Mouse (Mus musculus): ENCODE data around the gene Tanc1. TPM values are rescaled to one million over a fixed set of nuclear protein-coding genes. Genes with fewer than 3 reads are reported as not detected.

The Tanc1 gene
- total and polyA plus RNA-seq, 2 experiments from 2014 or later = 2.7 to 7.3 TPM

GRCm38 (mm10) chr2:59608958-59609357 lies 2.9 kb upstream of the Tanc1 start:
- H3K4me2 ChIP-seq (ENCODE audit: low read depth, low read length, poor library complexity, severe bottlenecking) = no peak overlapping the region
- no peaks in the 10 kb centered on the region for H3K36me3 ChIP-seq (ENCODE audit: insufficient read depth, low read length)
- H3K27me3 ChIP-seq (ENCODE audit: insufficient read depth, low read length) = peaks cover 6% of the 10 kb centered on the region; the same call in 1 of the 2 replicates
- no peaks in the 10 kb centered on the region for H3K9me3 ChIP-seq (ENCODE audit: low read length)
- no peak overlapping the region for H3K27ac ChIP-seq (ENCODE audit: low read depth, low read length)
- no peak for TF ChIP-seq CTCF (IDR thresholded peaks at IDR 0.05)
- ATAC-seq (ENCODE audit: low FRiP score) = no peak
- peaks cover 12% of the 10 kb centered on the region; the same call in 1 of the 2 replicates for H3K4me1 ChIP-seq (ENCODE audit: insufficient read depth, low read length)
- no peak for DNase-seq (ENCODE audit: low spot score)
- no peak overlapping the region for H3K4me3 ChIP-seq (ENCODE audit: low read depth, low read length)
- H3K9ac ChIP-seq (replicated peaks; ENCODE audit: low read length, poor library complexity, severe bottlenecking) = no peak overlapping the region
- WGBS = 79% methylated on average over 5 of the region's 5 CpGs

DNA sequence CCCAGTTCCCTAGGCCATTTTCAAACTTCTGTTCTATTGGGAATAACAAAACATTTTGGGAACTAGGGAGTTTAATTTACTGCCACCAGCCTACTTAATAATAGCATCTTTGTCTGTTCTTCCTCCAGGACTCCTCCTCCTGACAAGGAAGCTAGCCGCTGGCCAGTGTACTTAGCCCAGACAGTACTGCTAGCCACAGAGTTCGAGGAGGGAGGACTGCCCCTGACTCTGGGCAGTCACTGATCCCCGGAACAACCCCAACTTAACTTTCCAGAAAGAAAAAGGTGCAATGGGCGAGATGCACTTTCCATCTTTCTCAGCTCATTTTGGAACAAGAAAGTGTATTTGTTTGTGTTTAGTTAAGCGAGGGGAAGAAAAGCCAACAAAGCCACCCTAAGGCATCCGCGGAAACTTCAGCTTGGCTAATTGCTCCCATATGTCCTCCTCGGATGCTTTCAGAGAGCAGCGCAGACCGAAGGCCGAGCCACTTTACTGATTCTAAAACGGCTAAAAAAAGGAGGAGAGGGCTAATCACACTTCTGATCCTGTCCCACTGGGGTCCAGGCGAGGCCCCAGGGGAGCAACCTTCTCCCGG lies 529 bp upstream of the Tanc1 start:
- peaks cover 12% of the 10 kb centered on the region; the same call in 1 of the 2 replicates for H3K4me1 ChIP-seq (ENCODE audit: insufficient read depth, low read length)
- H3K36me3 ChIP-seq (ENCODE audit: insufficient read depth, low read length) = no peaks in the 10 kb centered on the region
- peak overlapping the region; percentile 98 for H3K4me2 ChIP-seq (ENCODE audit: low read depth, low read length, poor library complexity, severe bottlenecking)
- H3K27me3 ChIP-seq (ENCODE audit: insufficient read depth, low read length) = peaks cover 15% of the 10 kb centered on the region
- H3K9ac ChIP-seq (replicated peaks; ENCODE audit: low read length, poor library complexity, severe bottlenecking) = peak overlapping the region; percentile 62
- H3K4me3 ChIP-seq (ENCODE audit: low read depth, low read length) = peak overlapping the region; percentile 78
- 4% methylated on average over 14 of the region's 14 CpGs for WGBS
- no peak overlapping the region for H3K27ac ChIP-seq (ENCODE audit: low read depth, low read length)
- TF ChIP-seq CTCF (IDR thresholded peaks at IDR 0.05) = no peak
- ATAC-seq (ENCODE audit: low FRiP score) = no peak
- no peaks in the 10 kb centered on the region for H3K9me3 ChIP-seq (ENCODE audit: low read length)
- DNase-seq (ENCODE audit: low spot score) = no peak

- Histone ChIP-seq H3K4me1 (ENCODE audit: insufficient read depth, low read length) (peaks cover 12% of the 10 kb centered on the region; the same call in 1 of the 2 replicates), H3K9ac (replicated peaks; ENCODE audit: low read length, poor library complexity, severe bottlenecking) (peak overlapping the region; percentile 62; the same call in 1 of the 2 replicates), H3K27ac (ENCODE audit: low read depth, low read length) (no peak overlapping the region), H3K36me3 (ENCODE audit: insufficient read depth, low read length) (no peaks in the 10 kb centered on the region), H3K4me2 (ENCODE audit: low read depth, low read length, poor library complexity, severe bottlenecking) (peak overlapping the region; percentile 98), H3K4me3 (ENCODE audit: low read depth, low read length) (peak overlapping the region; percentile 78), H3K27me3 (ENCODE audit: insufficient read depth, low read length) (peaks cover 15% of the 10 kb centered on the region), H3K9me3 (ENCODE audit: low read length) (no peaks in the 10 kb centered on the region)
- under 1% methylated on average over 33 of the region's 33 CpGs for WGBS
- ATAC-seq (ENCODE audit: low FRiP score) (no peak), DNase-seq (ENCODE audit: low spot score) (no peak)
- TF ChIP-seq CTCF (IDR thresholded peaks at IDR 0.05) = no peak
Observed at GRCm38 (mm10) chr2:59612733-59613473, 1.1 kb downstream of the Tanc1 start.

GRCm38 (mm10) chr2:59613474-59614019 lies 1.7 kb downstream of the Tanc1 start:
- Histone ChIP-seq H3K27me3 (ENCODE audit: insufficient read depth, low read length) (peaks cover 15% of the 10 kb centered on the region), H3K4me3 (ENCODE audit: low read depth, low read length) (peak overlapping the region; percentile 78), H3K27ac (ENCODE audit: low read depth, low read length) (no peak overlapping the region), H3K9me3 (ENCODE audit: low read length) (no peaks in the 10 kb centered on the region), H3K4me1 (ENCODE audit: insufficient read depth, low read length) (peaks cover 12% of the 10 kb centered on the region; the same call in 1 of the 2 replicates), H3K9ac (replicated peaks; ENCODE audit: low read length, poor library complexity, severe bottlenecking) (peak overlapping the region; percentile 14; the same call in 1 of the 2 replicates), H3K36me3 (ENCODE audit: insufficient read depth, low read length) (no peaks in the 10 kb centered on the region), H3K4me2 (ENCODE audit: low read depth, low read length, poor library complexity, severe bottlenecking) (peak overlapping the region; percentile 98)
- DNase-seq (ENCODE audit: low spot score) = no peak
- TF ChIP-seq CTCF (IDR thresholded peaks at IDR 0.05) = no peak
- ATAC-seq (ENCODE audit: low FRiP score) = no peak
- WGBS = 6% methylated on average over 9 of the region's 9 CpGs

DNA sequence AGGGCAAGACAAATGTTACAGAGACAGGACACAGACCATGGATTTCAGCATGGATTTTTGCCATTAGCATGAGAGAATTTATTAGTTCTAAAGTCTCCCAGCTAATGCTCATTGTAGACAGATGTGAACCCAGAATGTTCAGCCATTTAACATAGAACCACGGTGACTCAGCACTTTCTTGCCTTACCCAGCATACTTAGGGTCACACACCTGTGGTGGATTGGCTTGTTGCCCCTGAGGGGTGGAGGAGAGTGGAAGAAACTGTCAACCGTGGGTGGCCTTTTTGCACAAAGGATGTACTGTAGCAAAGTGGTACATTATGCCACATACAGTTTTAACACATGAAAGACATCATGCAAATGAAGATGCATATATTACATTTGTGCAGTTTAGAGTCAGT lies 5.0 kb downstream of the Tanc1 start:
- Histone ChIP-seq H3K4me1 (ENCODE audit: insufficient read depth, low read length) (peaks cover 12% of the 10 kb centered on the region; the same call in 1 of the 2 replicates), H3K27me3 (ENCODE audit: insufficient read depth, low read length) (peaks cover 13% of the 10 kb centered on the region), H3K4me3 (ENCODE audit: low read depth, low read length) (no peak overlapping the region), H3K27ac (ENCODE audit: low read depth, low read length) (no peak overlapping the region), H3K9ac (replicated peaks; ENCODE audit: low read length, poor library complexity, severe bottlenecking) (no peak overlapping the region), H3K9me3 (ENCODE audit: low read length) (no peaks in the 10 kb centered on the region), H3K4me2 (ENCODE audit: low read depth, low read length, poor library complexity, severe bottlenecking) (no peak overlapping the region), H3K36me3 (ENCODE audit: insufficient read depth, low read length) (no peaks in the 10 kb centered on the region)
- ATAC-seq (ENCODE audit: low FRiP score) (no peak), DNase-seq (ENCODE audit: low spot score) (no peak)
- 82% methylated on average over 2 of the region's 2 CpGs for WGBS
- no peak for TF ChIP-seq CTCF (IDR thresholded peaks at IDR 0.05)

- 94% methylated on average over 7 of the region's 7 CpGs for WGBS
- H3K4me3 ChIP-seq (ENCODE audit: low read depth, low read length) = no peak overlapping the region
- H3K9ac ChIP-seq (replicated peaks; ENCODE audit: low read length, poor library complexity, severe bottlenecking) = no peak overlapping the region
- H3K9me3 ChIP-seq (ENCODE audit: low read length) = no peaks in the 10 kb centered on the region
- H3K27ac ChIP-seq (ENCODE audit: low read depth, low read length) = no peak overlapping the region
- no peaks in the 10 kb centered on the region for H3K4me1 ChIP-seq (ENCODE audit: insufficient read depth, low read length)
- no peak for DNase-seq (ENCODE audit: low spot score)
- H3K4me2 ChIP-seq (ENCODE audit: low read depth, low read length, poor library complexity, severe bottlenecking) = no peak overlapping the region
- peaks cover 9% of the 10 kb centered on the region; the same call in 1 of the 2 replicates for H3K27me3 ChIP-seq (ENCODE audit: insufficient read depth, low read length)
- no peaks in the 10 kb centered on the region for H3K36me3 ChIP-seq (ENCODE audit: insufficient read depth, low read length)
- TF ChIP-seq CTCF (IDR thresholded peaks at IDR 0.05) = no peak
- ATAC-seq (ENCODE audit: low FRiP score) = no peak
Observed at GRCm38 (mm10) chr2:59618996-59619395, 7.2 kb downstream of the Tanc1 start.

Data from midbrain, postnatal 0 days (tissue).